Mouse (Mus musculus) spleen, adult 2 months (tissue): ENCODE results near the gene Mycbp2. TPM values are rescaled to one million over a fixed set of nuclear protein-coding genes. Genes with fewer than 3 reads are reported as not detected.

Experiments
- DNase-seq, 2 experiments: peaks; one replicate each; pipeline versions ENCODE4 v3.0.0 to v3.0.0-alpha.2; 2012 to 2021; ENCODE audit warnings: low spot score in 2 of 2, low read depth in 1 of 2
- H3K27ac ChIP-seq: fragments of 200-500 bp; 2 replicates; pipeline ENCODE4 v1.5.1; 2012; ENCODE audit warnings: low read length, inconsistent platforms; ENCODE audit not compliant: insufficient read depth
- H3K27me3 ChIP-seq: fragments of 200-500 bp; 2 replicates; pipeline ENCODE4 v1.6.1; 2012; ENCODE audit warnings: mild to moderate bottlenecking, moderate library complexity, low read length, inconsistent platforms; ENCODE audit not compliant: control insufficient read depth, insufficient read depth
- H3K36me3 ChIP-seq: fragments of 200-500 bp; 2 replicates; pipeline ENCODE4 v1.6.1; 2012; ENCODE audit warnings: mild to moderate bottlenecking, low read length, inconsistent platforms; ENCODE audit not compliant: control insufficient read depth, insufficient read depth
- H3K4me1 ChIP-seq: fragments of 200-500 bp; 2 replicates; pipeline ENCODE4 v1.6.1; 2011; ENCODE audit warnings: inconsistent platforms; ENCODE audit not compliant: control insufficient read depth, insufficient read depth, insufficient read length
- H3K4me3 ChIP-seq: fragments of 200-500 bp; 2 replicates; pipeline ENCODE4 v1.5.1; 2011; ENCODE audit warnings: mild to moderate bottlenecking, inconsistent platforms; ENCODE audit not compliant: insufficient read depth, insufficient read length; ENCODE audit errors: extremely low read depth
- CTCF ChIP-seq: fragments of 200-500 bp; IDR thresholded peaks from 2 replicates; pipeline ENCODE4 v1.5.1; 2011; ENCODE audit warnings: mild to moderate bottlenecking, inconsistent platforms; ENCODE audit not compliant: insufficient read depth, insufficient read length, insufficient replicate concordance; ENCODE audit errors: extremely low read depth
- POLR2A ChIP-seq: fragments of 200-500 bp; IDR thresholded peaks from 2 replicates; pipeline ENCODE4 v1.6.1; 2011; ENCODE audit warnings: low read depth, low read length, inconsistent platforms
- WGBS: fragments of 180-500 bp; shearing (Covaris S2); methylation state at CpG from one replicate; pipeline ENCODE4 v1.1.7; 2018; 5-methylcytosine and 5-hydroxymethylcytosine counted together
- polyA plus RNA-seq: library from polyadenylated mRNA; depleted of rRNA; stranded (reverse); fragments of >200 nt; gene quantifications from 2 replicates; pipeline ENCODE4 v1.2.3, GENCODE M21; 2012

Gene Mycbp2
- polyA plus RNA-seq, 1 experiment = 32.9 TPM

DNA sequence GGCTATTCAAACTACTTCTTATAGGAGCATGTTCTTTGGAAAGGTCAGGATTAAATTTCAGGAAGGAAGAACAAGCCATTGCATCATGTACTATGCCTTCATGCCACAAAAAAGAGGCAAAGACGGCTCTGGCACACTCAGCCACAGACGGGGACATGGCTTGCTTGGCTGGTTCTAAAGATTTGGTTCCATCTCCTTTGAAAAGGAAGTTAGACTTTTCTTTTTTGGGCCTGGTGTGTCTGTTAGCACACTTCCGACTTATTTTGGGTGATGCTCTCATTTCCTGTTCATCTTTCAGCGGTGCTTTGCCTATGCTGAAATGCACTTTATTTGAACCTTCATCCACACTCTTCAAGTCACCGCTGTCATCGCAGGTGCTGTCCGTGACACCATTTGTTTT, 190.9 kb downstream of the Mycbp2 start:
- WGBS = 59% methylated on average over 7 of the region's 7 CpGs
- TF ChIP-seq POLR2A (no peak), CTCF (no peak)
- H3K27me3 ChIP-seq = no peaks in the 10 kb centered on the region
- DNase-seq = peak in 1 of 2 experiments; percentile 12
- H3K4me3 ChIP-seq = no peak overlapping the region
- peak overlapping the region; percentile 61; the same call in 1 of the 2 replicates for H3K27ac ChIP-seq
- H3K4me1 ChIP-seq = no peaks in the 10 kb centered on the region
- peaks cover 23% of the 10 kb centered on the region for H3K36me3 ChIP-seq

- no peak overlapping the region for H3K27ac ChIP-seq
- H3K4me3 ChIP-seq = no peak overlapping the region
- 97% methylated on average over 5 of the region's 5 CpGs for WGBS
- H3K4me1 ChIP-seq = no peaks in the 10 kb centered on the region
- peaks cover 23% of the 10 kb centered on the region for H3K36me3 ChIP-seq
- H3K27me3 ChIP-seq = no peaks in the 10 kb centered on the region
- TF ChIP-seq POLR2A (no peak), CTCF (no peak)
- DNase-seq = no peak
Measured at GRCm38 (mm10) chr14:103150139-103150538, 196.5 kb downstream of the Mycbp2 start.

- WGBS = 87% methylated on average over 2 of the region's 2 CpGs
- no peak overlapping the region for H3K27ac ChIP-seq
- TF ChIP-seq CTCF = peak; percentile 14; the same call in 1 of the 2 replicates
- TF ChIP-seq POLR2A = no peak
- H3K27me3 ChIP-seq = no peaks in the 10 kb centered on the region
- DNase-seq = no peak
- peaks cover 42% of the 10 kb centered on the region for H3K36me3 ChIP-seq
- no peaks in the 10 kb centered on the region for H3K4me1 ChIP-seq
- H3K4me3 ChIP-seq = no peak overlapping the region
Measured at GRCm38 (mm10) chr14:103131991-103132390, 214.6 kb downstream of the Mycbp2 start.

GRCm38 (mm10) chr14:103125756-103126155, 220.9 kb downstream of the Mycbp2 start:
- Histone ChIP-seq H3K4me3 (no peak overlapping the region), H3K27ac (no peak overlapping the region), H3K4me1 (no peaks in the 10 kb centered on the region), H3K36me3 (peaks cover 34% of the 10 kb centered on the region), H3K27me3 (no peaks in the 10 kb centered on the region)
- no peak for TF ChIP-seq POLR2A
- TF ChIP-seq CTCF = no peak
- DNase-seq = no peak
- WGBS = 94% methylated on average over 6 of the region's 6 CpGs

DNA sequence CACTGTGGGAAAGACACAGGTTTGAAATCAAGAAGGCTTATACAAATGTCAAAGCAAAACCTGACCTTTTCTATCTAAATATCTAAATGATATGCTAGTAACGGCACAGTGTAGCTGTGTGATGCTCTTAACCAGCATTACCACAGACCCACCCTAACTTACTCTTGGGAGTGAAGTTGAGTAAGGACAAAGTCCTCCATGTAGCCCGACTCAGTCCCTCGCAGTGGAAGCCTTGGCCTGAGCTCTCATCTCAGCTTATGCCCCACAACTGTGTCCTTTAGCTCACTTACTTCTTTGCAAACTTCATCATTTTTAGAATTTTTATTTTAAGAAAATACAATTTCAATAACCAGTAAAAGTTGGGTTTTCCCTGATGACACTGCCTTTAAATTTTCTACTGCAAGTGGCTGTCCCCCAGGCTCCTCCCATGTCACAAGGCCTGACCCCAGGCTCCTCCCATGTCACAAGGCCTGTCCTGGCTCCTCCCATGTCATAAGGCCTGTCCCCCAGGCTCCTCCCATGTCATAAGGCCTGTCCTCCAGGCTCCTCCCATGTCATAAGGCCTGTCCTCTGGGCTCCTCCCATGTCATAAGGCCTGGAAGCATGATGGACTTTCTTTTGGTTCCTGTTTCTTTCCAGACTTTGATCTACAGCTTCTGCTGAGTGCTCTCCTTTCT, 231.5 kb downstream of the Mycbp2 start:
- Histone ChIP-seq H3K27me3 (no peaks in the 10 kb centered on the region), H3K4me3 (no peak overlapping the region), H3K36me3 (peaks cover 32% of the 10 kb centered on the region), H3K27ac (no peak overlapping the region), H3K4me1 (no peaks in the 10 kb centered on the region)
- TF ChIP-seq CTCF = no peak
- no peak for DNase-seq
- WGBS = 94% methylated on average over 3 of the region's 3 CpGs

GRCm38 (mm10) chr14:103112606-103113363, 233.8 kb downstream of the Mycbp2 start:
- Histone ChIP-seq H3K4me3 (no peak overlapping the region), H3K27me3 (no peaks in the 10 kb centered on the region), H3K27ac (no peak overlapping the region), H3K4me1 (no peaks in the 10 kb centered on the region), H3K36me3 (peaks cover 24% of the 10 kb centered on the region)
- WGBS = 92% methylated on average over 3 of the region's 3 CpGs
- DNase-seq = no peak
- TF ChIP-seq POLR2A (no peak), CTCF (no peak)

DNA sequence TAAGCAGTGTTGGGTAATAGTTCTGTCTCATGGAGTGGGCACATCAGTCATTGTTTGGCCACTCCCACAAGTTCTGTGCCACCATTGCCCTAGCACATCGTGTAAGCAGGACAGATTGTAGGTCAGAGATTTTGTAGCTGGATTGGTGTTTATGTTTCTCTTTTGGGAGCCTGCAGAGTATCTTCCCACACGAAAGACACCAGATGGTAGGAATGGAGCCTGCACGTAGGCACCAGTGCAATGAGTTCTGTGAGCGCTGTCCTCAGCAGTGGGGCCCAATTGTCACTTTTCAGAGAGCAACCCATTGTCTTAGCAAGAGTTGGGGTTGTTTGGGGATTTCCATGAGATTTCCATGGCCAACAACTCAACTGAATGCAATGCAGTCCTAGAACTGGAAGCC, 236.6 kb downstream of the Mycbp2 start:
- Histone ChIP-seq H3K27ac (no peak overlapping the region), H3K27me3 (no peaks in the 10 kb centered on the region), H3K36me3 (peaks cover 11% of the 10 kb centered on the region), H3K4me3 (no peak overlapping the region), H3K4me1 (no peaks in the 10 kb centered on the region)
- WGBS = 91% methylated on average over 4 of the region's 4 CpGs
- DNase-seq = no peak
- no peak for TF ChIP-seq POLR2A
- TF ChIP-seq CTCF = no peak
